Mouse (Mus musculus) ES-CJ7 (cell line): Measurements from ENCODE around the gene Gm10681.
"Not testable (repeated sequence)": the region's sequence is repeated elsewhere in the genome, so short reads cannot be mapped to it uniquely, and the experiment has no call there.

ENCODE experiments used
- DNase-seq: peaks from one replicate; pipeline ENCODE4 v3.0.0; 2011; ENCODE audit warnings: low read depth, low spot score

Gm10681 gene

DNA sequence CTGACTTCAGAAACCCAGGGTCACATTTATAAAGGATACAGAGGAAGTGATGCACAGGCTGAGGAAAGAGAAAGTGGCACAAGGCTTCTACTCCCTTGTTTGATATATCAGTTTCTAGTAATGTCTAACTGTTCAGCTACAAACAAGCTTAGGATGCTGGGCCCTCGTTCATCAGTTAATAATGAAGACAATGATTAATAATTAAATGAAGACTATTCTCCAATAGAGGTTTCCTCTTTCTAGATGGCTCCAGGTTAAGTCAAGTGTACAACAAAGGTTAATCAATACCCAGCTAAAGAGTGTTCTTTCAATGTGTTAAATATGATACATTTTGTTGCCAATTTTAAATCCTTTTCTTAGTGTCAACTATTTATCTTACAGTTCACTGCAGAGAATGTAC, 78.2 kb downstream of the Gm10681 start, which contains the start of gene Hsd3b4:
Gene Hsd3b4 (minus strand): TSS at position 101 of the 400 bp plus-strand sequence.
- not testable (repeated sequence) for DNase-seq

DNA sequence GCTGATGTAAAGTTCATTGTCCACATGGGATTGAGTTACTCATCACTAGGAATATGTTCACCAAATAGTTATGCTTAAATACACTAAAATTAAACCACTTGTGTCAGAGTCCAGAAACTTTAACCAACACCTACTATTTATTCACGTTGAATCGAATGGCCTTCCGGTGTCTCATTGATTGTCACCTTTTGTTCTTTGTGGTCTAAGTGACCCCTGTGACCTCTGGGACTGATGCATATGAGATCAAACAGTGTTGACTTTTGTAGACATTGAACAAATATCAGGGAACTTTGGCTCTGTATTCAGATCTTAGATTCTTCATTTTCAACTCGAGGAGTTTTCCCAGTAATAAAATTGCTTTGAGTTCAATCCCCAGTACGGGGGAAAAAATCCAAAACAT, 81.4 kb downstream of the Gm10681 start:
- DNase-seq: not testable (repeated sequence)
